Mouse (Mus musculus) urinary bladder, postnatal 14 days (tissue): Measurements from ENCODE around the gene Rnf40.
A peak's percentile ranks its signal among the peaks of the same experiment; 100 is the strongest.

Experiments
- DNase-seq: peaks from one replicate; pipeline ENCODE4 v3.0.0; 2021; ENCODE audit warnings: low spot score

The Rnf40 gene

DNA sequence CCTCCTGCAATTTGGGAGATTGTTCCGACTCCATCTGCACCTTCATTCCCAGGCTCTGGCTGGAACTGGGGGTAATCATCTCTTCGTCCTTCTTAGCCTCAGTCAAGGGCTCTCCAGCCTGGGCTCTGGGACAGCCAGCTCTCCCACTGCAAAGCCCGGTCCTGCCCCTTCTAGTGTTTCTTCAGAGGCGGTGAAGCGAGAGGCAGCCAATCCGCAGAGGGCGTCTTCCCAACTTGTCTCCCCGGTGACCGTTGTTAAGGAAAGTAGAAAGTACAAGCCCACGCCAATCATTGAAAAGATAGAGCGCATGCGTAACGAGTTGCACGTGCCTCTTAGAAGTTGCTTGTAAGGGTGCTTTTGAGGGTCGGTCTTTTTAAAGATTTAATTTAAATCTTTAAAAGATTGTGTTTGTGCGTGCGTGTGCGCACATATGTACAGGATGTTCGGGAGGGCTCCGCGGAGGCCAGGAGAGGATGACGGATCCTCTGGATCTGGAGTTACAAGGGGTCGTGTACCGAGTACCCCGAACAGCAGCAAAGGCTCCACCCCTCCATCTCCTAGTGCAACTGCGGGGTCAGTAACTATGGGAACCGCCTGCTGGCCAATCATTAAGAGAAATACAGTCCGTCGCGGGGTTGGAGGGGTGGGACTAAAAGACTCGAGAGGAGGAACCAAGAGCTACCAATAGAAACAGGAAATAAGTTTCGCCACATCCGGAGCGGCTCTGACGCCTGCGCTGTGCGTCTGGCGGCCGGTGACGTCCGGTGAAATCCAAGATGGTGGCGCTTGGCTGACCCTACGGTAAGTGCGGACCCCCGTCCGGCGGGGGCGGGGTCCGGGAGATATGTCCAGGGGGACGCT, at the start of gene Rnf40, which contains the start of gene Ccdc189:
Gene Rnf40 (plus strand): TSS at position 757 of the 861 bp plus-strand sequence.
Gene Ccdc189 (minus strand): TSS at position 585 of the 861 bp plus-strand sequence.
- peak; percentile 94 for DNase-seq

DNA sequence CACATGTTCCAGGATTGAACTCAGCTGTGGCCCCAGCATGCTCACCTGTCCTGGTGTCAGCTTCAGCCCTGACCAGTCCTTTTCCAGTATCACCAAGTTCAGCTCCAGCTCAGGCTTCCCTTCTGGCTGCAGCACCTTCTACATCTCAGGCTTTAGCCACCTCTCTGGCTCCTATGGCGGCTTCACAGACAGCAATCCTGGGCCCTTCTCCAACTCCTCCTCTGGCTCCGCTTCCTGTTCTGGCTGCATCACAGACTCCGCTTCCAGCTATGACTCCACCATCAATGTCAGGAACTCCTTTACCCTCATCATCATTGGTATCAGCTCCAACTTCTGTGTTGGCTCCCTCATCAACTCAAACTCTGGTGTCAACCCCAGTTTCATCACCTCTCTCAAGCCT, 46.9 kb upstream of the Rnf40 start:
- DNase-seq, result no peak

- DNase-seq, result no peak
Measured at GRCm38 (mm10) chr7:127549116-127549835, 39.3 kb upstream of the Rnf40 start.

DNA sequence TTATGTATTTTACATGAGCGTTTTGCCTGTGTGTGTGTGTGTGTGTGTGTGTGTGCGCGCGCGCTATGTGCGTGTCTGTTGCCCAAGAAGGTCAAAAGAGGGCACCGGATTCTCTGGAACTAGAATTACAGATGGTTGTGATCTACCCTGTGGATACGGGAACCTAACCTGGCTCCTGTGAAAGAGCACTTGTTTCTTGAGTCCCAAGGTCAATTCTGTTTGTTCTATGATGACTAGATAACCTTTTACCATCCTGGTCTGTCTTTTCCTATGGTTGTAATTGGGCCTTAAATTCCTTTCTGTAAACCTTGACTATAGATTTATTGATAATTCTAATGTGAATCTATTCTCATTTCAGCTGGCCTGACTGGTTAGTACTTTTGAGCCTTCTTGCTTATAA, 37.0 kb upstream of the Rnf40 start:
- DNase-seq, result no peak

GRCm38 (mm10) chr7:127560580-127560979, 28.0 kb upstream of the Rnf40 start:
- DNase-seq, result no peak

DNA sequence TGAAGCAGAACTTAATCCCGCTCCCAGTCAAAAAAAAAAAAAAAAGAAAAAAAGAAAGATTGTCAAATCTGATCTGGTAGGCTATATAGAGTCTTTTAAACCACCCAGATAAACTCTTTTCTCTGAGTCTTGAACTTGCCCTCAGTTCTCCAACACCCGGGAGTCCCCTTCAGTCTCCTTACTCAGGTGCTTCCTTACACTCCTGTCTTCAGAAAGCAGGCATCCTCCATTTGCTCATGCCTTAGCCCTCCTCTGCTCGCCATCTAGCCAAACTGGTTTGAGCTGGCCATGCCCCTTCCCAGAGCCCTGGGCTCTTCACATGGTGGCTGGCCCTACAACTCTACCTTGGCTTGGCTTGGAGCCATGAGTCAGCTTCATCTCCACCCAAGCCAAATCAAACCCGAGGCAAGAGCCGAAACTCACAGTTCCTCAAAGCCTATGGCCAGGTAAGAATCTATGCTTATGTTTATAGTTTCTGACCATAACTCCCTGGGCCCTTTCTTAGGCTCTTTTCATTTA, 27.2 kb upstream of the Rnf40 start, which contains the start of gene Tmem265:
Gene Tmem265 (plus strand): TSS at position 51 of the 519 bp plus-strand sequence.
- DNase-seq, result peak; percentile 35

DNA sequence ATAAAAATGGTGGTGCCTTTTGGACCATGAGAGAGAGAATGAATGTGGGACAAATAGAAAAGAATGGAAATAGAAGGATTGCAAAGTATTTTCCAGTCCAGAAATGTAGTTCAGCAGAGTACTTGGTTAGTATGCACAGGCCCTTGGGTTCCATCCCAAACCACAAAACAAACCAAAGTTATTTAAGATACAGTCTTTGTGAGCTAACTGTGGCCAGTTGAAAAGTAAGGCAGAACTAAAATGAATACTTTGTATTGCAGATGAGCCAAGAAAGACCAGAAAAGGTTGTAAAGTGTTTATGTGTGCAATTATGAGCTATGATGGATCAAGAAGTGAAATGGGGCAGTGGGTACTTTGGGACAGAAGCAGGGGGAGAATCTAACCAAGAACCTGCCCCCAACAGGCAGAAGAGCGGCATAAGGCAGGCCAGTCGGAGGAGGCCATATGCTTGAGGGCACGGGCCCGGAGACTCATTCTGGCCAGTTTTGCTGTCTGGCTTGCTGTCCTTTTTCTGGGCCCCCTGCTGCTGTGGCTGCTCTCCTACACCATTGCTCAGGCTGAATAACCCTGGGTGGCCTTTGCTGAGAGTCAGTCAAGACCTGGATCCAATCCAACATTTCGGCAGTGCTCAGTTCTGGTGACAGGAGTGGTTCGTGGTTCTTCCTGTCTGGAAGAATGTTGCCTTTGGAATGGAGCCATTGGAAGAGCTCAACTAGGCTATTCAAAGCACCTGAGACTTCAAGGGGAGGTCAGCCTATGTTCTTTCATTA, 24.0 kb upstream of the Rnf40 start:
- no peak for DNase-seq

- peak; percentile 91 for DNase-seq
Measured at GRCm38 (mm10) chr7:127572895-127573471, 15.6 kb upstream of the Rnf40 start, which contains the start of gene Phkg2. Gene Phkg2, plus strand, starts transcription at chr7:127573340.

GRCm38 (mm10) chr7:127573503-127574008, 15.0 kb upstream of the Rnf40 start:
- DNase-seq, result peak; percentile 24

GRCm38 (mm10) chr7:127574115-127574514, 14.5 kb upstream of the Rnf40 start:
- no peak for DNase-seq

DNA sequence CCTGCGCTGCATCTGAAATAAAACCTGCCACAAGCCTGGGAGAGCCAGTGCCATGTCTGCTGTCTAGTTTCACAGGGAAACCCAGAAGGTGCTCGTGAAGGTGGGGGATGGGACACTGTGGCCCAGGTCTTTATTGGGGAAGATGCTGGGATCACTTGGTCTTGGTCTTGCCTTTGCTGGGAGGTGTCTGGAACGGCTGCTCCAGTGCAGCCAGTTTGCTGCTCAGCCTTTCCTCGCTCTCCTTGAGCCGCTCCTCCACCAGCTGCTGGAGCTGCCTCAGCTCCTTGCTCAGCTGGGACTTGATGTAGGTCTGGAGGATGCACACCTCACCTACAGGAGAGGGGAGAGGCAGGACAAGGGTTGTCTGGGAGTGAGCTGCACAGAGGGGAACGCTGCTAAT, 5.3 kb upstream of the Rnf40 start:
- DNase-seq, result no peak

- no peak for DNase-seq
Measured at GRCm38 (mm10) chr7:127585031-127585430, 3.5 kb upstream of the Rnf40 start.

GRCm38 (mm10) chr7:127586149-127586548, 2.4 kb upstream of the Rnf40 start:
- DNase-seq, result no peak

DNA sequence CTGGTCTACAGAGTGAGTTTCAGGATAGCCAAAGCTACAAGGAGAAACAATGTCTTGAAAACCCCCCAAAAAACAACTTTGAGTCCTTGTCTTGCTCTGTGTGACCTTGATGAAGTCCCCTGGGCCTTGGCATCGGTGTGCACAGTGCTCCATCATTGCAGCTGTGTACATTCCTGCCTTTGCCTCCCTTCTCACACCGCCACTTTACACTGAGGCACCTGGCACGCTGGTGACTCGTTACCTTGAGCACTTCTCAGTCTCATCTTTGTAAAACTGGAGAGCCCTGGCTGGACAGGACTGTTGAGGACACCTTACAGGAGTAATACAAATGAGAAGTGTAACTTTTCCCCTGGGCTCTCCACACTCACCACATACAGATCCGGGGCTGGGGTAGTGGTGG, 1.4 kb upstream of the Rnf40 start:
- no peak for DNase-seq

GRCm38 (mm10) chr7:127588901-127589300, 334 bp downstream of the Rnf40 start:
- no peak for DNase-seq

GRCm38 (mm10) chr7:127589637-127590036, 1.1 kb downstream of the Rnf40 start:
- no peak for DNase-seq

- DNase-seq, result no peak
Measured at GRCm38 (mm10) chr7:127591108-127591507, 2.5 kb downstream of the Rnf40 start.

- no peak for DNase-seq
Measured at GRCm38 (mm10) chr7:127592575-127592974, 4.0 kb downstream of the Rnf40 start.

DNA sequence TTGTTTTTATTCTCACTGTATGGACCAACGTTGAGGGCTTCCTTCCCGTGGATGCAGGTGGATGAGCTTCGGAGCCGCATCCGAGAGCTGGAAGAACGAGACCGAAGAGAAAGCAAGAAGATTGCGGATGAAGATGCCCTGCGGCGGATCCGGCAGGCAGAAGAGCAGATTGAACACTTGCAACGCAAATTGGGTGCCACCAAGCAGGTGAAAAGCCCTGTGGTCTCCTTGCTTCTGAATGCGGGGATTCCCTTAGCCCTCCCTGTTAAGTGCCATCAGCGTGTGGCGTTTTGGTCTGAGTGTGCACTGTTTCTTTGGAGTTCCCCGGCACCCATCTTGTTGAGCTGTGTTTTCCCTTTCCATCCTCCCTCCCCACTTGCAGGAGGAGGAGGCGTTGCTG, 8.2 kb downstream of the Rnf40 start:
- no peak for DNase-seq

- DNase-seq, result no peak
Measured at GRCm38 (mm10) chr7:127600612-127601011, 12.0 kb downstream of the Rnf40 start.

- no peak for DNase-seq
Measured at GRCm38 (mm10) chr7:127601735-127602134, 13.2 kb downstream of the Rnf40 start.
